In the genomic region with DNA sequence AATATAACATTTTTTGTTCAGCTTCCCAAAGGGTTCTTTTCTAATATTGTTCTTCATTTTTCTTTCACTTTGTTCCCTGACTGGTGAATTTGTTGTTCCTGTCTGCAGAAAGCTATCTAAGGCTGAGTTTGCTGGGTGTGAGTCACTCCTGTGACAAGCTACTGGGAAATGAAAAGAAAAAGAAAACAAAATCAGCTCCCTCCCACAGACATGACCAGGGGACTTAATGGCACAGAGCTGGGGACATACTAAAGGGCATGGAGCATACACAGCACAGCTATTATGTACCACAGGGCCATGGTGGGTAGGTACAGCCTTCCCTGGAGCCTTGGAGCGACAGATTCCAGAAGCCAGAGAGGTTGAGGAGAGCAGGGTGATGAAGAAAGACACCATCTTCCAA, we compare ENCODE assay signal across 16 mouse cellular contexts.
DNase-seq lines count a peak whose midpoint lies in the region; ATAC-seq lines count a peak whose summit lies in the region.
"Had no signal": no experiment of that assay in that cellular context is flagged by ENCODE, and none has a peak within 500 bp of the region (broad histone marks: within the 10 kb centered on the region; RNA-seq: fewer than 3 reads in every experiment).

No protein-coding gene starts in this region.

- H3K4me3 ChIP-seq in kidney, embryonic 16.5 days (ENCODE audit: low read length) = no peak overlapping the region
- H3K4me3 ChIP-seq in intestine, embryonic 15.5 days (replicated peaks) = no peak overlapping the region
- H3K4me3 ChIP-seq: hindbrain, embryonic 12.5 days; midbrain, embryonic 10.5 days; stomach, embryonic 15.5 days had no signal

- H3K4me2 ChIP-seq in kidney, embryonic 16.5 days (replicated peaks; ENCODE audit: low read depth, low read length) = no peak overlapping the region
- no peak overlapping the region for H3K4me2 ChIP-seq in intestine, embryonic 15.5 days (replicated peaks)
- H3K4me2 ChIP-seq: hindbrain, embryonic 12.5 days; stomach, embryonic 15.5 days had no signal

- H3K27me3 ChIP-seq in kidney, embryonic 16.5 days (ENCODE audit: insufficient read depth, low read length) = no peaks in the 10 kb centered on the region
- no peaks in the 10 kb centered on the region for H3K27me3 ChIP-seq in intestine, embryonic 15.5 days (replicated peaks)
- H3K27me3 ChIP-seq: hindbrain, embryonic 12.5 days; stomach, embryonic 15.5 days had no signal

- peaks cover 7% of the 10 kb centered on the region for H3K4me1 ChIP-seq in kidney, embryonic 16.5 days (ENCODE audit: insufficient read depth, low read length)
- no peaks in the 10 kb centered on the region for H3K4me1 ChIP-seq in intestine, embryonic 15.5 days (replicated peaks)
- H3K4me1 ChIP-seq: midbrain, embryonic 10.5 days had no signal

- peak overlapping the region; percentile 25; the same call in 1 of the 2 replicates for H3K27ac ChIP-seq in kidney, embryonic 16.5 days (ENCODE audit: low read length)
- H3K27ac ChIP-seq in intestine, embryonic 15.5 days = no peak overlapping the region
- H3K27ac ChIP-seq: hindbrain, embryonic 12.5 days; midbrain, embryonic 10.5 days; stomach, embryonic 15.5 days had no signal

- H3K36me3 ChIP-seq in kidney, embryonic 16.5 days (ENCODE audit: insufficient read depth, low read length) = no peaks in the 10 kb centered on the region
- H3K36me3 ChIP-seq in intestine, embryonic 15.5 days = no peaks in the 10 kb centered on the region
- H3K36me3 ChIP-seq: hindbrain, embryonic 12.5 days; midbrain, embryonic 10.5 days; stomach, embryonic 15.5 days had no signal

- no peaks in the 10 kb centered on the region for H3K9me3 ChIP-seq in kidney, embryonic 16.5 days (ENCODE audit: low read length)
- no peaks in the 10 kb centered on the region for H3K9me3 ChIP-seq in intestine, embryonic 15.5 days
- H3K9me3 ChIP-seq: hindbrain, embryonic 12.5 days; midbrain, embryonic 10.5 days; stomach, embryonic 15.5 days had no signal

- WGBS in kidney, embryonic 16.5 days = 85% methylated on average over 1 of the region's 1 CpGs
- WGBS in intestine, embryonic 15.5 days = 87% methylated on average over 1 of the region's 1 CpGs

- no peak for DNase-seq in frontal cortex, postnatal 10 days (ENCODE audit: low spot score in 2 of 2)
- no peak for DNase-seq in kidney, adult 8-10 months
- DNase-seq in 416B (ENCODE audit: low read depth) = peak; percentile 67
- DNase-seq in fibroblast of lung, adult 2 months (ENCODE audit: low read depth) = peak; percentile 41
- DNase-seq in gastrocnemius, postnatal 36 days = no peak
- DNase-seq: cerebellum, adult 18-20 months; kidney, adult 2 months; lung, adult 18-20 months; thymus, postnatal 36 days had no signal

- H3K9ac ChIP-seq in kidney, embryonic 16.5 days (replicated peaks; ENCODE audit: low read length) = no peak overlapping the region
- H3K9ac ChIP-seq in intestine, embryonic 15.5 days = no peak overlapping the region
- H3K9ac ChIP-seq: hindbrain, embryonic 12.5 days; stomach, embryonic 15.5 days had no signal

- peak; percentile 38; the same call in 1 of the 2 replicates for ATAC-seq in frontal cortex, adult (ENCODE audit: low TSS enrichment)
- no peak for ATAC-seq in kidney, embryonic 16.5 days (ENCODE audit: low FRiP score, low TSS enrichment)
- no peak for ATAC-seq in intestine, embryonic 15.5 days
- ATAC-seq: CD4-positive, CD25-positive, alpha-beta regulatory T cell, adult 4 months had no signal

- intact Hi-C loops in gastrocnemius, postnatal 36 days (cut with DNase I) = no loop called here

Comparison
In these comparisons a context has a peak if more than half of its experiments do, and no peak if none do; other contexts are left out.
1. DNase-seq: peak in 416B (single experiment) and fibroblast of lung, adult 2 months (single experiment); none in frontal cortex, postnatal 10 days (0 of 2), kidney, adult 8-10 months (0 of 2) and gastrocnemius, postnatal 36 days (0 of 2).